9 mouse cellular contexts compared by ENCODE assay signal in genomic region chr5:140502925-140503324, GRCm38 (mm10). TPM values are rescaled to one million over a fixed set of nuclear protein-coding genes. Genes with fewer than 3 reads are reported as not detected.
DNase-seq lines count a peak whose midpoint lies in the region; ATAC-seq and TF ChIP-seq lines count a peak whose summit lies in the region.
"Not testable (repeated sequence)": the region's sequence is repeated elsewhere in the genome, so short reads cannot be mapped to it uniquely, and the experiment has no call there.
"Had no signal": no experiment of that assay in that cellular context is flagged by ENCODE, and none has a peak within 500 bp of the region (broad histone marks: within the 10 kb centered on the region; RNA-seq: fewer than 3 reads in every experiment).

No protein-coding gene starts in this region.

- H3K9ac ChIP-seq in intestine, embryonic 15.5 days: peak overlapping the region; percentile 29; the same call in 1 of the 2 replicates
- H3K9ac ChIP-seq in limb, embryonic 14.5 days (ENCODE audit: low read depth, low read length, severe bottlenecking): peak overlapping the region; percentile 29; the same call in 1 of the 2 replicates

- not testable (repeated sequence) for H3K9me3 ChIP-seq in erythroblast, embryonic 14.5 days (ENCODE audit: control insufficient read depth, low read length); heart, embryonic 10.5 days; intestine, embryonic 15.5 days; limb, embryonic 14.5 days (ENCODE audit: control insufficient read depth, low read length); megakaryocyte, embryonic 14.5 days

- H3K27ac ChIP-seq in heart, embryonic 10.5 days: peak overlapping the region; percentile 82
- H3K27ac ChIP-seq in intestine, embryonic 15.5 days: peak overlapping the region; percentile 37; the same call in 1 of the 2 replicates
- H3K27ac ChIP-seq in limb, embryonic 14.5 days (replicated peaks; ENCODE audit: low read depth, low read length): 0 out of 2 replicates have a peak overlapping the region, but pooled peaks have one; percentile 19
- peak overlapping the region; percentile 59 for H3K27ac ChIP-seq in spleen, adult 2 months (ENCODE audit: insufficient read depth, low read length)

- not testable (repeated sequence) for H3K27me3 ChIP-seq in erythroblast, embryonic 14.5 days (ENCODE audit: control insufficient read depth); heart, embryonic 10.5 days (ENCODE audit: insufficient read depth, poor library complexity, severe bottlenecking); intestine, embryonic 15.5 days (replicated peaks); limb, embryonic 14.5 days (ENCODE audit: control insufficient read depth, insufficient read depth, low read length); megakaryocyte, embryonic 14.5 days (replicated peaks); spleen, adult 2 months (ENCODE audit: control insufficient read depth, insufficient read depth, low read length)

- WGBS in heart, embryonic 10.5 days: under 1% methylated on average over 12 of the region's 12 CpGs
- under 1% methylated on average over 12 of the region's 12 CpGs for WGBS in intestine, embryonic 15.5 days
- 0% methylated on average over 12 of the region's 12 CpGs for WGBS in limb, embryonic 14.5 days
- 2% methylated on average over 12 of the region's 12 CpGs for WGBS in spleen, adult 2 months

- peaks cover 70% of the 10 kb centered on the region for H3K4me1 ChIP-seq in erythroblast, embryonic 14.5 days (ENCODE audit: control insufficient read depth)
- peaks cover 53% of the 10 kb centered on the region for H3K4me1 ChIP-seq in heart, embryonic 10.5 days
- H3K4me1 ChIP-seq in intestine, embryonic 15.5 days (replicated peaks): peaks cover 35% of the 10 kb centered on the region
- H3K4me1 ChIP-seq in limb, embryonic 14.5 days (ENCODE audit: control insufficient read depth, insufficient read depth, low read length): peaks cover 27% of the 10 kb centered on the region
- H3K4me1 ChIP-seq in megakaryocyte, embryonic 14.5 days: peaks cover 73% of the 10 kb centered on the region
- peaks cover 26% of the 10 kb centered on the region; the same call in 1 of the 2 replicates for H3K4me1 ChIP-seq in spleen, adult 2 months (ENCODE audit: control insufficient read depth, insufficient read depth, insufficient read length)

- ATAC-seq in intestine, embryonic 15.5 days: peak; percentile 32
- ATAC-seq in limb, embryonic 14.5 days (ENCODE audit: low FRiP score, low read depth): not testable (repeated sequence)

- H3K4me3 ChIP-seq in erythroblast, embryonic 14.5 days (replicated peaks): peak overlapping the region; percentile 33
- peak overlapping the region; percentile 51 for H3K4me3 ChIP-seq in heart, embryonic 10.5 days
- peak overlapping the region; percentile 10 for H3K4me3 ChIP-seq in intestine, embryonic 15.5 days (replicated peaks)
- peak overlapping the region; percentile 10 for H3K4me3 ChIP-seq in limb, embryonic 14.5 days (replicated peaks; ENCODE audit: low read length)
- peak overlapping the region; percentile 89 for H3K4me3 ChIP-seq in megakaryocyte, embryonic 14.5 days (replicated peaks)
- peak overlapping the region; percentile 31; the same call in 1 of the 2 replicates for H3K4me3 ChIP-seq in spleen, adult 2 months (ENCODE audit: extremely low read depth, insufficient read depth, insufficient read length)

- DNase-seq in adrenal gland, postnatal 14 days: peak; percentile 78
- peak; percentile 91 for DNase-seq in heart, embryonic 10.5 days (ENCODE audit: low spot score)
- peak; percentile 48 for DNase-seq in limb, embryonic 14.5 days (ENCODE audit: low spot score)
- DNase-seq in spleen, adult 2 months (ENCODE audit: low read depth in 1 of 2, low spot score in 2 of 2): peak in 1 of 2 experiments; percentile 16

- H3K4me2 ChIP-seq in intestine, embryonic 15.5 days (replicated peaks): peak overlapping the region; percentile 59
- peak overlapping the region; percentile 50 for H3K4me2 ChIP-seq in limb, embryonic 14.5 days (replicated peaks; ENCODE audit: low read depth, low read length, severe bottlenecking)

- H3K36me3 ChIP-seq in erythroblast, embryonic 14.5 days (ENCODE audit: control insufficient read depth); heart, embryonic 10.5 days; intestine, embryonic 15.5 days; limb, embryonic 14.5 days (ENCODE audit: control insufficient read depth, insufficient read depth, low read length); spleen, adult 2 months (ENCODE audit: control insufficient read depth, insufficient read depth, low read length): not testable (repeated sequence)
- peaks cover 10% of the 10 kb centered on the region for H3K36me3 ChIP-seq in megakaryocyte, embryonic 14.5 days (replicated peaks; ENCODE audit: low read length)

- TF ChIP-seq CTCF in spleen, adult 2 months (IDR thresholded peaks at IDR 0.05; ENCODE audit: extremely low read depth, insufficient read depth, insufficient read length, insufficient replicate concordance): not testable (repeated sequence)

- not testable (repeated sequence) for TF ChIP-seq POLR2A in limb, embryonic 14.5 days (IDR thresholded peaks at IDR 0.05; ENCODE audit: borderline replicate concordance, extremely low read depth, insufficient read depth, insufficient read length); spleen, adult 2 months (IDR thresholded peaks at IDR 0.05; ENCODE audit: low read depth, low read length)

RNA-seq across cellular contexts. Expression of gene Chst12, which starts 2.4 kb away (rescaled TPM):
- total RNA-seq in adrenal gland, postnatal 14 days (2021): 8.3 and 12.9 TPM in 2 replicates
- 0.32 and 0.50 TPM in 2 replicates for polyA plus RNA-seq in erythroblast, embryonic 14.5 days (2012)
- polyA plus RNA-seq in heart, embryonic 10.5 days (2016; fragmentation: Nextera tagmentation; extraction: Ambion mirVana): 26.7 and 26.9 TPM in 2 replicates
- polyA plus RNA-seq in intestine, embryonic 15.5 days (2015; fragmentation: Nextera tagmentation; extraction: Ambion mirVana): 19.8 and 21.3 TPM in 2 replicates
- polyA plus RNA-seq in limb, embryonic 14.5 days (2012; rRNA removed): 22.9 and 28.4 TPM in 2 replicates
- polyA plus RNA-seq in limb, embryonic 14.5 days (2014; fragmentation: Nextera tagmentation; extraction: Ambion mirVana): 22.4 and 22.6 TPM in 2 replicates
- 145 and 281 TPM in 2 replicates for polyA plus RNA-seq in megakaryocyte, embryonic 14.5 days (2012; ENCODE audit: insufficient read depth, low replicate concordance)
- 28.0 and 31.6 TPM in 2 replicates for polyA plus RNA-seq in spleen, adult 2 months (2012; rRNA removed)

RNA-seq across cellular contexts. Expression of gene Gm4869, which starts 57.5 kb away (rescaled TPM):
- not detected in 2 replicates for total RNA-seq in adrenal gland, postnatal 14 days (2021)
- not detected in 2 replicates for polyA plus RNA-seq in erythroblast, embryonic 14.5 days (2012)
- not detected in 2 replicates for polyA plus RNA-seq in heart, embryonic 10.5 days (2016; fragmentation: Nextera tagmentation; extraction: Ambion mirVana)
- polyA plus RNA-seq in intestine, embryonic 15.5 days (2015; fragmentation: Nextera tagmentation; extraction: Ambion mirVana): not detected in 2 replicates
- 0.13 TPM in 2 replicates for polyA plus RNA-seq in limb, embryonic 14.5 days (2012; rRNA removed)
- polyA plus RNA-seq in limb, embryonic 14.5 days (2014; fragmentation: Nextera tagmentation; extraction: Ambion mirVana): not detected in 2 replicates
- 0.03 TPM in 1 of 2 replicates, not detected in the other for polyA plus RNA-seq in megakaryocyte, embryonic 14.5 days (2012; ENCODE audit: insufficient read depth, low replicate concordance)
- 0.07 and 0.12 TPM in 2 replicates for polyA plus RNA-seq in spleen, adult 2 months (2012; rRNA removed)
- total RNA-seq: gastrocnemius, postnatal 4 days; left cerebral cortex, postnatal 36 days had no signal

Comparison
In these comparisons a context has a peak if more than half of its experiments do, and no peak if none do; other contexts are left out.
1. H3K4me3 ChIP-seq: peak in every context shown above with its lines; median percentile 89 in megakaryocyte, embryonic 14.5 days; 51 in heart, embryonic 10.5 days; 33 in erythroblast, embryonic 14.5 days; 31 in spleen, adult 2 months; 10 in intestine, embryonic 15.5 days; 10 in limb, embryonic 14.5 days.
2. H3K27ac ChIP-seq: peak in every context shown above with its lines; median percentile 82 in heart, embryonic 10.5 days; 59 in spleen, adult 2 months; 37 in intestine, embryonic 15.5 days; 19 in limb, embryonic 14.5 days.
3. RNA of gene Chst12, which starts 2.4 kb away (polyA plus RNA-seq): 145 to 281 TPM in megakaryocyte, embryonic 14.5 days, 28.0 to 31.6 TPM in spleen, adult 2 months, 26.7 to 26.9 TPM in heart, embryonic 10.5 days, 22.4 to 28.4 TPM in limb, embryonic 14.5 days and 19.8 to 21.3 TPM in intestine, embryonic 15.5 days; 0.32 to 0.50 TPM in erythroblast, embryonic 14.5 days; every median in the first group is over 10 times any median in the second.